Mouse (Mus musculus): Measurements from ENCODE around the gene Stk35. TPM values are rescaled to one million over a fixed set of nuclear protein-coding genes. Genes with fewer than 3 reads are reported as not detected.

Gene Stk35
- total RNA-seq, 1 experiment from 2014 or later = 12.9 TPM

- ATAC-seq (replicated peaks in 1 of 2; ENCODE audit: insufficient read depth in 1 of 2, low FRiP score in 2 of 2, low TSS enrichment in 1 of 2, low read depth in 1 of 2, poor library complexity in 2 of 2, severe bottlenecking in 2 of 2) = no peak
Observed at GRCm38 (mm10) chr2:129876935-129877334, 76.6 kb downstream of the Stk35 start.

- peak; percentile 64 to 90 for ATAC-seq (replicated peaks in 1 of 2; ENCODE audit: insufficient read depth in 1 of 2, low FRiP score in 2 of 2, low TSS enrichment in 1 of 2, low read depth in 1 of 2, poor library complexity in 2 of 2, severe bottlenecking in 2 of 2)
Observed at GRCm38 (mm10) chr2:129879817-129880216, 79.5 kb downstream of the Stk35 start.

GRCm38 (mm10) chr2:129880226-129880625 lies 79.9 kb downstream of the Stk35 start:
- ATAC-seq (replicated peaks in 1 of 2; ENCODE audit: insufficient read depth in 1 of 2, low FRiP score in 2 of 2, low TSS enrichment in 1 of 2, low read depth in 1 of 2, poor library complexity in 2 of 2, severe bottlenecking in 2 of 2) = no peak

- ATAC-seq (replicated peaks in 1 of 2; ENCODE audit: insufficient read depth in 1 of 2, low FRiP score in 2 of 2, low TSS enrichment in 1 of 2, low read depth in 1 of 2, poor library complexity in 2 of 2, severe bottlenecking in 2 of 2) = no peak
Observed at GRCm38 (mm10) chr2:129881886-129882285, 81.6 kb downstream of the Stk35 start.

Other genes with a start within 250 kb of the Stk35 start
- 38.3 and 47.0 TPM in 2 replicates for gene Sirpa, start 207.7 kb upstream of the Stk35 start, total RNA-seq (2017)
- not detected in 2 replicates for gene Pdyn, start 100.7 kb upstream of the Stk35 start, total RNA-seq (2017)
- 0.30 TPM in 1 of 2 replicates, not detected in the other for gene Tgm3, start 211.8 kb downstream of the Stk35 start, total RNA-seq (2017)